Mouse (Mus musculus): Measurements from ENCODE around the gene Fam20a.

- TF ChIP-seq GATA1 (IDR thresholded peaks at IDR 0.05; ENCODE audit: borderline replicate concordance, low read length) (no peak), FLI1 (IDR thresholded peaks at IDR 0.05; ENCODE audit: low read length) (no peak)
These were observed 45.3 kb downstream of the Fam20a start for GRCm38 (mm10) chr11:109676621-109677373.
